Mouse (Mus musculus): Measurements from ENCODE around the gene Zfp759. TPM values are rescaled to one million over a fixed set of nuclear protein-coding genes. Genes with fewer than 3 reads are reported as not detected.
"Not testable (repeated sequence)": the region's sequence is repeated elsewhere in the genome, so short reads cannot be mapped to it uniquely, and the experiment has no call there.

The Zfp759 gene
- 1.9 and 2.5 TPM in 2 replicates for polyA plus RNA-seq (2016; fragmentation: Nextera tagmentation; extraction: Ambion mirVana)

DNA sequence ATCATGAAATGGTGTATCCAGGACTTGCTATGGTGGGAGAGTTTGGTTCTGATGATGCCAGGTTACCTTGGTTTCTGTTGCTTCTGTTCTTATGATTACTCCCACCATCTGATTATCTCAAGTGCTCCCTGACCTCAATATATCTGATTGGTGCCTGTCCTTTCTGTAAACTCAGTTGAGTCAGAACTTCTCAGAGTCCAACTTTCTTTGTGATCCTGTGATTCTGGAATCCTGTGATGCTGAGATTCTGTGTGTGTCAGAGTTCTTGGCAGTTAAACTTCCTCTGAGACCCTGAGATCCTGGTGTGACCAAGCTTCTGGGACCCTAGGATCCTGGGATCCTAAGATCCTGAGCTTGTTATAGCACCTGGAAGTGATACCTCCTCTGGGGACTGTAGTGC lies at the start of gene Zfp759:
Zfp759 (plus strand) TSS at position 301 of the 400 bp plus-strand sequence.
- not testable (repeated sequence) for H3K36me3 ChIP-seq; H3K9me3 ChIP-seq; H3K4me1 ChIP-seq (replicated peaks); ATAC-seq (ENCODE audit: insufficient number of reproducible peaks, insufficient read depth, low FRiP score, low TSS enrichment, low read depth); H3K4me2 ChIP-seq; H3K27me3 ChIP-seq; H3K27ac ChIP-seq; H3K4me3 ChIP-seq (replicated peaks); H3K9ac ChIP-seq (replicated peaks)

GRCm38 (mm10) chr13:67072786-67073185 lies 48.7 kb upstream of the Zfp759 start:
- Histone ChIP-seq H3K36me3 (peaks cover 68% of the 10 kb centered on the region), H3K9me3 (peaks cover 41% of the 10 kb centered on the region), H3K27ac (no peak overlapping the region), H3K27me3 (no peaks in the 10 kb centered on the region), H3K4me1 (replicated peaks) (no peaks in the 10 kb centered on the region), H3K4me3 (replicated peaks) (no peak overlapping the region), H3K4me2 (no peak overlapping the region), H3K9ac (replicated peaks) (no peak overlapping the region)
- 93% methylated on average over 2 of the region's 2 CpGs for WGBS
- ATAC-seq (ENCODE audit: insufficient number of reproducible peaks, insufficient read depth, low FRiP score, low TSS enrichment, low read depth): no peak

GRCm38 (mm10) chr13:67077244-67077643 lies 44.2 kb upstream of the Zfp759 start:
- Histone ChIP-seq H3K36me3 (peaks cover 42% of the 10 kb centered on the region), H3K4me2 (no peak overlapping the region), H3K9ac (replicated peaks) (no peak overlapping the region), H3K4me1 (replicated peaks) (peaks cover 10% of the 10 kb centered on the region; the same call in 1 of the 2 replicates), H3K4me3 (replicated peaks) (no peak overlapping the region), H3K27me3 (no peaks in the 10 kb centered on the region), H3K27ac (no peak overlapping the region), H3K9me3 (peaks cover 24% of the 10 kb centered on the region)
- WGBS: 91% methylated on average over 2 of the region's 2 CpGs
- no peak for ATAC-seq (ENCODE audit: insufficient number of reproducible peaks, insufficient read depth, low FRiP score, low TSS enrichment, low read depth)

DNA sequence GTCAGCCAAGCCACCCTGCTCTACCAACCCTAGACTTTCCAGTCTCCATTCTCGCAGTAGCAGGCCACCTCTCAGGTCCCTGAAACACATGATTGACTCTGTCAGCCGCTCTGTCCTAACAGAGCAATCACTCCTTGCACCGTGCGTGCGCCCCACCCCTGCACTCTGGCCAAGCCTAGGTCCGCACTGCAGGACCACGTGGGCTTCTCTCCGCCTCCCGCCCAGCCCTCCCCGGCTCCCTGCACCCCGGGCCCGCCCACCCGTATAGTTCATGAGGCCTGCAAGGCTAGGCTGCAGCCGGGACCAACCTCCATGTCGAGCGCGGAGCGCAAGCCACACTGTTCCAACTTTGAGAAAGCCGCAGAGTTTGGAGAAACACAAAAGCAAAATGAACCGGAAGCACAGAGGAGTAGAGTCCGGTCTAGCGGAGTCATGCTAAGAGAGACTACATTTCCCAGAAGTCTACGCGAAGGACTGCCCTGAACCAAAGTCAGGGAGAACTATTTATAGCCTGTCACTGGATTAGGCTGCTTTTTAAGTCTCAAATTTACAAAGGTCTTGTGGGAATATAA lies 40.2 kb upstream of the Zfp759 start:
- peak overlapping the region; percentile 70 for H3K4me2 ChIP-seq
- H3K27me3 ChIP-seq: no peaks in the 10 kb centered on the region
- H3K27ac ChIP-seq: peak overlapping the region; percentile 94
- ATAC-seq (ENCODE audit: insufficient number of reproducible peaks, insufficient read depth, low FRiP score, low TSS enrichment, low read depth): peak; percentile 99
- WGBS: under 1% methylated on average over 24 of the region's 24 CpGs
- H3K4me3 ChIP-seq (replicated peaks): peak overlapping the region; percentile 59
- peaks cover 9% of the 10 kb centered on the region for H3K9me3 ChIP-seq
- peaks cover 13% of the 10 kb centered on the region for H3K36me3 ChIP-seq
- peaks cover 10% of the 10 kb centered on the region; the same call in 1 of the 2 replicates for H3K4me1 ChIP-seq (replicated peaks)
- peak overlapping the region; percentile 74 for H3K9ac ChIP-seq (replicated peaks)

DNA sequence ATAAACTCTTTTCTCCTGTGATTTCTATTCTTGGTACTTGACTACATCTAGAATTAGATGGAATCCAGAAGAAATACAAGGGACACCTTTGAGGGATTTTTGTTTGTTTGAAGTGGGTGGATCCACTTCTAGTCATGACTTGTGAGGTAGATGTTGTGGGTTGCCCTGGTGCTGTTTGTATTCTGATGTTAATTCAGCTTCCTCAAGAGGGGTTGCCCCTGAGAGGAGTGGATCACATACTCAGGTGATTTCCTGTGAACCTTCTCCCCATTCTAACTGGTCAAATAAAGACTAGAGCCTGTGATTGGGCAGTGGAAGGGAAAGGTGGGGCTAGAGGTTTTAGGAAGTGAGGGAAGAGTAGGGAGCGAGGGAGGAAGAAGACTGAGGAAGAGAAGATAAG lies 39.5 kb upstream of the Zfp759 start:
- H3K27ac ChIP-seq: peak overlapping the region; percentile 94; the same call in 1 of the 2 replicates
- peak overlapping the region; percentile 59 for H3K4me3 ChIP-seq (replicated peaks)

DNA sequence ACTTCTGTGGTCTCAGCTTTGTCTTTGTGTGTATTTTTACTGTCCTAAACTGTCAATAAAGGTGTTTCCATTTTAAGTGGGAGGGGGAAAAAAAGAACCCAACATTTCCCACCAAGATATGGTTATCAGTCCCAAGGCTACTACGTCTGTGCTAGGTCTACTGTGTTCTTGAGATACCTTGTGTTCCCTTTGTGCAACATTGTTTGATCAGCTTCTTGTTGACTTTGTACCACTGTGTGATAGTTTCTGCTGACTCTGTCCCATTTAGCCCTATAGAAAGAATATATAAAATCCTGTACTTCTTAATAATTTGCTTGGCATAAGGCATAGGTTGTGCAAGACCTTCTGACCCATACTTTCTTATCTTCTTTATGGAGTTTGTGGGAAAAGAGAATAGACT lies 31.3 kb upstream of the Zfp759 start:
- Histone ChIP-seq H3K27ac (no peak overlapping the region), H3K36me3 (no peaks in the 10 kb centered on the region; the same call in 1 of the 2 replicates), H3K9ac (replicated peaks) (no peak overlapping the region), H3K27me3 (no peaks in the 10 kb centered on the region), H3K9me3 (no peaks in the 10 kb centered on the region), H3K4me3 (replicated peaks) (no peak overlapping the region), H3K4me1 (replicated peaks) (no peaks in the 10 kb centered on the region), H3K4me2 (no peak overlapping the region)
- no peak for ATAC-seq (ENCODE audit: insufficient number of reproducible peaks, insufficient read depth, low FRiP score, low TSS enrichment, low read depth)
- WGBS: 83% methylated on average over 1 of the region's 1 CpGs

More for the DNA sequence above, 39.5 kb upstream of the Zfp759 start:
- no peaks in the 10 kb centered on the region for H3K27me3 ChIP-seq
- 0 out of 2 replicates have a peak, but pooled peaks cover 4% of the 10 kb centered on the region for H3K9me3 ChIP-seq
- peaks cover 10% of the 10 kb centered on the region; the same call in 1 of the 2 replicates for H3K4me1 ChIP-seq (replicated peaks)
- peak overlapping the region; percentile 70 for H3K4me2 ChIP-seq
- WGBS: 67% methylated on average over 1 of the region's 1 CpGs
- ATAC-seq (ENCODE audit: insufficient number of reproducible peaks, insufficient read depth, low FRiP score, low TSS enrichment, low read depth): no peak
- peak overlapping the region; percentile 74; the same call in 1 of the 2 replicates for H3K9ac ChIP-seq (replicated peaks)
- H3K36me3 ChIP-seq: peaks cover 12% of the 10 kb centered on the region

GRCm38 (mm10) chr13:67097876-67098275 lies 23.6 kb upstream of the Zfp759 start, which contains the start of gene Zfp708:
Zfp708 (minus strand) TSS chr13:67097976.
- no peaks in the 10 kb centered on the region for H3K27me3 ChIP-seq
- no peaks in the 10 kb centered on the region for H3K9me3 ChIP-seq
- H3K4me3 ChIP-seq (replicated peaks): no peak within 1 kb of the TSS
- no peak within 1 kb of the TSS for H3K27ac ChIP-seq
- peaks cover 14% of the 10 kb centered on the region; the same call in 1 of the 2 replicates for H3K36me3 ChIP-seq
- H3K4me2 ChIP-seq: no peak within 1 kb of the TSS
- 88% methylated on average over 10 of the region's 10 CpGs for WGBS
- no peak for ATAC-seq (ENCODE audit: insufficient number of reproducible peaks, insufficient read depth, low FRiP score, low TSS enrichment, low read depth)
- H3K4me1 ChIP-seq (replicated peaks): no peaks in the 10 kb centered on the region
- H3K9ac ChIP-seq (replicated peaks): no peak within 1 kb of the TSS

DNA sequence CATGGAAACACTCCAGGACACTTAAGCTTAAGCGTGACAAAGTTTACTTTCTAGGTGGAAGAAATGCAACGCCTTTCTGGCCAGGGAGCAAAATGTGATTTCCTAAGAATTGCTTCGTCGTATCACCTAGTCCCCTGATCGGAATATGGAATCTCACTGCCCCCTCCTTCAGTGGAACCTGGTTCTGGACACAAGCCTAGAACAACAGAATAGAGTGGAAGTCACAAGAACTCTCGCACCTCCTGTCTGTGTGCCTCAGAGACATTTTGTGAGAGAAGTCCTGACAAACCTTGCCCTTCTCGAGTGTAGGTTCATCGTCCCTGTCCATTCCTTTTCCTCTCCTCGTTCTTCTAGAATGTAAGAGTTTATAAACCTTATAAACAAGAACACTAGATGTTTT lies 13.8 kb upstream of the Zfp759 start:
- WGBS: 69% methylated on average over 9 of the region's 9 CpGs
- H3K27ac ChIP-seq: peak overlapping the region; percentile 86

DNA sequence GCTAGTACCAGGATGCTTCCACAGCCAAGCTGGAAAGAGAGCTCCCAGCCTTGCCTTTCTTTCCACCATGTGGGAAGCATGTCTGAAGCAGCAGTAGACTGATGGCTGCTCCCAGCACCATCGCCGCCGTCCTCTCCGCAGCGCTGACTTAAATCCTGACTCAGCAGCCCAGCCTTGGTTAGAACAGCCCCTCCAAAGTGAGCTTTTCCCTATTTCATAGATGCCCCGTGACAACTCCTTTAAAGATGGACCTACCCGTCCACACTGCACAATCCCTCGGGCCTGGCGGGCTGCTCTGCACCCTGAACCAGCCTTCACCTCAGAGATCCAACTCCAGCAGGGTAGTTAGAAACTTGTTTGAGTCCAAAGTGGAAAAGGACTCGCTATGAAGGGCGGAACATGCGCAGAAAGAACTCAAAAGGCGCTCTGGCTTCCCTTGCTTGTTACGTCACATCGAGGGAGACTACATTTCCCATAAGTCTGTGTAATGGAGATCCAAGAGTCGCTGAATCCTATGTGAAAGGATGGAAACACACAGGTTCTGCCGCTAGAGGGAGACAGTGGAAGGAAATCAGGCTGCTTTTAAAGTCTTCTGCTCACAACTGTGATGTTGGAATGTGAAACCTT lies 13.2 kb upstream of the Zfp759 start, which contains the start of gene Gm28557:
Gm28557 (minus strand) TSS at position 411 of the 627 bp plus-strand sequence.
- peak; percentile 96 for ATAC-seq (ENCODE audit: insufficient number of reproducible peaks, insufficient read depth, low FRiP score, low TSS enrichment, low read depth)
- H3K4me3 ChIP-seq (replicated peaks): peak within 1 kb of the TSS; percentile 57
- WGBS: 0% methylated on average over 17 of the region's 17 CpGs

More for the DNA sequence above, 13.8 kb upstream of the Zfp759 start:
- Histone ChIP-seq H3K4me2 (peak overlapping the region; percentile 63), H3K4me1 (replicated peaks) (peaks cover 5% of the 10 kb centered on the region), H3K9me3 (peaks cover 10% of the 10 kb centered on the region; the same call in 1 of the 2 replicates), H3K4me3 (replicated peaks) (peak overlapping the region; percentile 57), H3K9ac (replicated peaks) (peak overlapping the region; percentile 66), H3K27me3 (no peaks in the 10 kb centered on the region), H3K36me3 (peaks cover 12% of the 10 kb centered on the region; the same call in 1 of the 2 replicates)
- no peak for ATAC-seq (ENCODE audit: insufficient number of reproducible peaks, insufficient read depth, low FRiP score, low TSS enrichment, low read depth)

GRCm38 (mm10) chr13:67108821-67109206 lies 12.6 kb upstream of the Zfp759 start:
- Histone ChIP-seq H3K4me1 (replicated peaks) (peaks cover 5% of the 10 kb centered on the region), H3K36me3 (peaks cover 12% of the 10 kb centered on the region; the same call in 1 of the 2 replicates), H3K27me3 (no peaks in the 10 kb centered on the region), H3K4me2 (peak overlapping the region; percentile 63), H3K27ac (no peak overlapping the region), H3K4me3 (replicated peaks) (peak overlapping the region; percentile 57), H3K9me3 (peaks cover 10% of the 10 kb centered on the region; the same call in 1 of the 2 replicates), H3K9ac (replicated peaks) (no peak overlapping the region)
- 5% methylated on average over 9 of the region's 9 CpGs for WGBS
- ATAC-seq (ENCODE audit: insufficient number of reproducible peaks, insufficient read depth, low FRiP score, low TSS enrichment, low read depth): peak; percentile 44

More for the DNA sequence above, 13.2 kb upstream of the Zfp759 start, which contains the start of gene Gm28557:
- peak within 1 kb of the TSS; percentile 66 for H3K9ac ChIP-seq (replicated peaks)
- no peaks in the 10 kb centered on the region for H3K27me3 ChIP-seq
- peaks cover 12% of the 10 kb centered on the region; the same call in 1 of the 2 replicates for H3K36me3 ChIP-seq
- peak within 1 kb of the TSS; percentile 63 for H3K4me2 ChIP-seq
- peak within 1 kb of the TSS; percentile 86 for H3K27ac ChIP-seq
- peaks cover 5% of the 10 kb centered on the region for H3K4me1 ChIP-seq (replicated peaks)
- peaks cover 10% of the 10 kb centered on the region; the same call in 1 of the 2 replicates for H3K9me3 ChIP-seq

DNA sequence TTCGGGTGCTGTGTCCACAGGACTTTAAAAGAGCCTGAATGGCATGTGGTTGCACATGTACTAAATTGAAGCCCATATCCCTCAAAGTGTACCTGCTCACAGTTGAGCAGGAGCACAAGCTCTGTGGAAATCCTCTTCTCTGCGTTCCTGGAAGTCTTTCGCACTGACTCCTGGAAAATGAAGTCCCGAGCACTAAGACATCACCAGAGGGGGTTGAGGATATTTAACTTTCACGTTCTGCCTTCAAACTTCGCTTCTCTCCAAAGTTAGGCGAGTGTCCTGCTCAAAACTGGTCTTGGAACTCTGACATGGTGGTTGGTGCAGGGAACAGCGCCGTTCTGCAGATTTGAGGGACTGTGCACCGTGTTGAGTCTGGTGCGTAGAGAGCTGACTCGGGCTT lies 9.4 kb upstream of the Zfp759 start:
- no peak overlapping the region for H3K27ac ChIP-seq
- no peaks in the 10 kb centered on the region for H3K9me3 ChIP-seq
- no peak overlapping the region for H3K9ac ChIP-seq (replicated peaks)
- no peak overlapping the region for H3K4me2 ChIP-seq
- peaks cover 5% of the 10 kb centered on the region for H3K4me1 ChIP-seq (replicated peaks)
- no peak for ATAC-seq (ENCODE audit: insufficient number of reproducible peaks, insufficient read depth, low FRiP score, low TSS enrichment, low read depth)
- no peaks in the 10 kb centered on the region for H3K27me3 ChIP-seq
- WGBS: 84% methylated on average over 12 of the region's 12 CpGs
- no peaks in the 10 kb centered on the region for H3K36me3 ChIP-seq
- H3K4me3 ChIP-seq (replicated peaks): no peak overlapping the region

Measured in limb, embryonic 12.5 days (tissue).